Mouse (Mus musculus) cerebellum, postnatal 25 days (tissue): Measurements from ENCODE around the gene Gm3033.
"Not testable (repeated sequence)": the region's sequence is repeated elsewhere in the genome, so short reads cannot be mapped to it uniquely, and the experiment has no call there.

Experiments used
- DNase-seq, 2 experiments: peaks; one replicate each; pipeline ENCODE4 v3.0.0; 2021; ENCODE audit warnings: mixed read lengths in 2 of 2

The Gm3033 gene

GRCm38 (mm10) chr14:3845945-3846344, at the start of gene Gm3033:
Gm3033 (plus strand) TSS chr14:3846245.
- not testable (repeated sequence) for DNase-seq

GRCm38 (mm10) chr14:3809774-3810173, 36.3 kb upstream of the Gm3033 start, which contains the start of gene Gm3002:
Gm3002 (plus strand) TSS chr14:3810074.
- DNase-seq, result not testable (repeated sequence)

GRCm38 (mm10) chr14:3883872-3884271, 37.8 kb downstream of the Gm3033 start, which contains the start of gene Gm2916:
Gm2916 (plus strand) TSS chr14:3884172.
- DNase-seq, result not testable (repeated sequence)
